Mouse (Mus musculus): ENCODE data around the gene Zbtb33. TPM values are rescaled to one million over a fixed set of nuclear protein-coding genes. Genes with fewer than 3 reads are reported as not detected.
A peak's percentile ranks its signal among the peaks of the same experiment; 100 is the strongest.

Gene Zbtb33
- polyA plus RNA-seq, 1 experiment from 2014 or later, result 24.9 TPM

DNA sequence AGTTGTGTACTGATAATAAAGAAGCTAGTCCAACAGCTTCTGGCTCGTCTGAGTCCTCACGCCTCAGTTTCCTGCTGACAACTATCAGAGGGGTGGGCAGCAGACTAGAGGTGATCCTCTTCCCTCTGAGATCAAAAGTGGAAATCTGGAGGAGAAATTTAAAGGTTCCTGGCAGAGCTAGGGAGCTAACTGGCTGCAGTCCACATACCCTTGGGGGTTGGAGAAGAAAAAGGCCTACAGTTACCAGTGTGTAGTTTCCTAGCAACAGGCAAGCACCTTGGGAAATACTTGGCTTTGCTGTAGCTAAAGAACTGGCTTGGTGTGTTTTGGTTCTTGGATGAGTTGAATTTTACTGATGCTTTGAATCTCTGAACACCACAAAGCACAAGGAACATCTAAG is 12.2 kb downstream of the Zbtb33 start:
- H3K27me3 ChIP-seq, result peaks cover 33% of the 10 kb centered on the region
- DNase-seq (ENCODE audit: low read depth, low spot score) (no peak), ATAC-seq (peak; percentile 51)
- TF ChIP-seq CTCF (IDR thresholded peaks at IDR 0.05), result no peak
- in situ Hi-C loops (cut with MboI; ENCODE audit: low pct_unique_long_range_greater_than_20kb), result no loop called here
- CTCF ChIA-PET, result interaction anchor here (1.5 kb wide), 1 partner anchor 36 kb away, joined by 5 read pairs; no protein-coding TSS in a partner anchor
- POLR2A ChIA-PET, result no interaction called here

DNA sequence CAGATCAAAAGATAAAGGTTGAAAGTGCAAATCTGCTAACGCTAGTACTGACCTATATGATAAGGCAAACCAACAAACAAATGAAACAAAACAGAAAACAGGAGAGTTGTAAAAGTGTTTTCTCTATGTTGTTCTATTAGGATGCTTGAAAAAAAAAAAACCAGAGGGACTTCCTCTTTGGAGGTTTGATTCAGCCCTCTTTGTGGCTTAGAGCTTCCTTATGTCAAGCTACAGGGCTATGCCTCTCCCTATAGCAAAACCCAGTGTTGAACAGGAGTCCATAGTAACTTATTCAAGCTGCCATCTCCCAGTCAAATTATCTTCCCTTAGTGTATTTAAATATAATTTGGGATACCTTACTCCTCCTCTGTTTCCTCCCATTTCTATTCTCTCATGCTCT is 17.8 kb downstream of the Zbtb33 start:
- no peak for TF ChIP-seq CTCF (IDR thresholded peaks at IDR 0.05)
- DNase-seq (ENCODE audit: low read depth, low spot score) (no peak), ATAC-seq (no peak)
- ChIA-PET POLR2A (no interaction called here), CTCF (interaction anchor here (0.8 kb wide), 1 partner anchor 10 kb away, joined by 3 read pairs; no protein-coding TSS in a partner anchor)
- peaks cover 18% of the 10 kb centered on the region for H3K27me3 ChIP-seq
- in situ Hi-C loops (cut with MboI; ENCODE audit: low pct_unique_long_range_greater_than_20kb), result no loop called here

DNA sequence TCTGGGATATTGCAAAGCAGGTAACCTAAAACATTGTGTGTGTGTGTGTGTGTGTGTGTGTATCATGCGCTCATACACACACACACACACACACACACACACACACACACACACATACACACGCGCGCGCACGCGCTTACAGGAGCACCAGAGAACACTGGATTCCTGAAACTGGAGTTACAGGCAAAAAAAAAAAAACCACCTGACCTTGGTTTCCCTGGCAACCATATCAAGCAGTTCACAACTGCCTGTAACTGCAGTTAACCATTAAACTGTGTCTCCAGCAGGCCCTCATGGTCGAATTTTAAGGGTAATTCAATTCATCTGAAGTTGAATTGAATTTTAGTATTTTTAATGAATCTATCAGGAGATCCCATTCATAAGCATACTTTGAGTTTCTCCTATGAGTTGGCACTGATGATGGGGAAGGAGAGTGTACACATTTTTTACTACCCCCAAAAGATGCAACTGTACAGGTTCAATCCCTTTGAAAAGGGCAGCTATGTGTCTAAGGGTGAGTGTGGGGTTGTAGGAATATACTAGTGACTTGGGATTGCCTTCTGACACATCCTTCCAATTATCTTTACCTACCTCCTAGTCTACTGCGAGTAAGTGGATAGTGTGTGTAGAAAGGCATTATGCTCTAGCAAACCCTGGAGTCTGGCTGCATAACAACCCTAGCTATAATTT is 27.5 kb downstream of the Zbtb33 start:
- POLR2A ChIA-PET, result no interaction called here
- DNase-seq (ENCODE audit: low read depth, low spot score) (no peak), ATAC-seq (peak; percentile 26)
- in situ Hi-C loops (cut with MboI; ENCODE audit: low pct_unique_long_range_greater_than_20kb), result no loop called here
- TF ChIP-seq CTCF (IDR thresholded peaks at IDR 0.05), result no peak
- peaks cover 9% of the 10 kb centered on the region for H3K27me3 ChIP-seq
- CTCF ChIA-PET, result interaction anchor here (1.2 kb wide), 1 partner anchor 9 kb away, joined by 3 read pairs; no protein-coding TSS in a partner anchor

DNA sequence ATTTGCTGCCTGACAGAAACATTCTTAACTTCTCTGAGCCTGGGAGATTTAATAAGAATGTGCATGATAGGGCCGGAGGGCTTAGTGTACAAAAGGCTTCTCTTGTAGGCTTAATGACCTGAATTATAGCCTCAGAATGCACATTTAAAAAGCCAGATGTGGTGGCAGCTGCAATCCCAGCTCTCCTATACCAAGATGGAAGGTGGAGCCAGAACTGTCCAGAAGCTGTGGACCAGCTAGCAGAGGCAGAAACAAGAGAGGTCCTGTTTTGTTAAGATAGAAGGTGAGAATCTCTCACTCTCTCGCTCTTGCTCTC is 28.0 kb downstream of the Zbtb33 start:
- in situ Hi-C loops (cut with MboI; ENCODE audit: low pct_unique_long_range_greater_than_20kb), result no loop called here
- DNase-seq (ENCODE audit: low read depth, low spot score), result no peak
- POLR2A ChIA-PET, result no interaction called here
- no peak for TF ChIP-seq CTCF (IDR thresholded peaks at IDR 0.05)
- CTCF ChIA-PET, result interaction anchor here (1.2 kb wide), 1 partner anchor 10 kb away, joined by 3 read pairs; no protein-coding TSS in a partner anchor
- ATAC-seq, result peak; percentile 35
- H3K27me3 ChIP-seq, result peaks cover 8% of the 10 kb centered on the region

DNA sequence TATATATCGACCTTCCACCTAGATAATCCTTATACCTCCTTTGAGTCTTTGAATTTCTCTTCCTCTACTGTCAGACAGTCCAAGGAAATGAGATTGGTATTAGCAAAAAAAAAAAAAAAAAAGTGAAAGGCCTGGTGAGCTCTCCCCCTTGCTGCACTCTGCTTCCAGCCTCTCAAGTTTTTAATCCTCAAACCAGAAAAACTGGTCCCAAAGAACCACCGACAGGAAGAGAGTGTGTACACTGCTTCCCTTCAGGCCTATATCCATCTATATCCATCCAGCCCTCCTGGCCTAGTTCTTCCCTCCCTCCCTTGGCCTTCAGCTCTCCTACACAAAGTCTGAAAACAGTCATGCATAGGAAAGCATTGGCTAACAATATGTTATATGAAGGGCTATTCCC is 33.2 kb downstream of the Zbtb33 start:
- DNase-seq (ENCODE audit: low read depth, low spot score) (no peak), ATAC-seq (no peak)
- H3K27me3 ChIP-seq, result peaks cover 18% of the 10 kb centered on the region
- ChIA-PET CTCF (no interaction called here), POLR2A (no interaction called here)
- in situ Hi-C loops (cut with MboI; ENCODE audit: low pct_unique_long_range_greater_than_20kb), result no loop called here
- no peak for TF ChIP-seq CTCF (IDR thresholded peaks at IDR 0.05)

DNA sequence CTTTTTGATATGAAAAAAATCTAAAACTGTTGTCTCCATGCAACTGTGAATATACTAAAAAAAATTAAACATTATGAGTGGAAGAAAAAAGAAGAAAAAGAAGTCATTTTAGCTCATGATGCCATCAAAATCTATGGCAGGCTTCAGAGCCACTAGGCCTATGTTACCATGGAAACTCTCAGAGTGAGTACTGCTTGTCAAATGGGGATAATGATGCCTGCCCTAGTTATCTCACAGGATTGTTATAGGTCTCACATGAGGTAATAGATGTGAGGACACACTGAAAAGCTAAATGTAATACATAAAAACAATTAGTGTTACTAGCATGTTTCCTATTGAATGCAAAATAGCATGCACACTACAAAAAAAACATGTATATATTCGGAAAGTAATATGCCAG is 40.3 kb downstream of the Zbtb33 start:
- in situ Hi-C loops (cut with MboI; ENCODE audit: low pct_unique_long_range_greater_than_20kb), result no loop called here
- no peak for ATAC-seq
- ChIA-PET CTCF (interaction anchor here (1.6 kb wide), 2 partner anchors 10 to 11 kb away, joined by 3 to 5 read pairs; no protein-coding TSS in a partner anchor), POLR2A (no interaction called here)
- no peak for TF ChIP-seq CTCF (IDR thresholded peaks at IDR 0.05)
- DNase-seq (ENCODE audit: low read depth, low spot score), result no peak
- peaks cover 21% of the 10 kb centered on the region for H3K27me3 ChIP-seq

DNA sequence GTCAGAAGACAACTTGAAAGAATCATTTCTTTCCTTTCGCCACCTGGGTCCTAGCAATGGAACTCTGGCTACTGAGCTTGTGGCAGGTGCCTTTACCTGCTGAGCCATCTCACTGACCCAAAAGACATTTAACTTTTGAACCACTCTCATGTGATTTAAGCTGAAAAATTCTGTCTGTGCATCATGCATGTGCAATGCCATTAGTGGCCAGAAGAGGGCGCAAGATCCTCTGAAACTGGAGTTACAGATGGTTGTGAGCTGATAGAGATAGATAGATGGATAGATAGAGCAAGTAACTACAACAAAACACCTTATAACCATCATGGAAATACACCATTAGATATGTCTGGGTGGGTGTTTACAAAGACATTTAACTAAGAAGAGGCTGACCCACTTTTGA is 48.1 kb downstream of the Zbtb33 start:
- peak; percentile 84 for TF ChIP-seq CTCF (IDR thresholded peaks at IDR 0.05)
- DNase-seq (ENCODE audit: low read depth, low spot score), result no peak
- ChIA-PET POLR2A (interaction anchor here (0.6 to 0.9 kb wide), 2 partner anchors 10 to 194 kb away, joined by 4 read pairs; no protein-coding TSS in a partner anchor), CTCF (interaction anchor here (0.7 to 3.7 kb wide), 14 partner anchors 9 to 240 kb away, joined by 3 to 15 read pairs (median 5); no protein-coding TSS in a partner anchor)
- ATAC-seq, result no peak
- H3K27me3 ChIP-seq, result peaks cover 14% of the 10 kb centered on the region
- in situ Hi-C loops (cut with MboI; ENCODE audit: low pct_unique_long_range_greater_than_20kb), result no loop called here

Other genes with a start within 250 kb of the Zbtb33 start
- not detected for gene Btg1-ps1, start 171.0 kb upstream of the Zbtb33 start, polyA plus RNA-seq (2021)
- not detected for gene Btg1-ps2, start 146.7 kb upstream of the Zbtb33 start, polyA plus RNA-seq (2021)
- gene Rhox10, start 123.3 kb upstream of the Zbtb33 start, polyA plus RNA-seq (2021), result not detected
- not detected for gene Rhox11, start 104.7 kb upstream of the Zbtb33 start, polyA plus RNA-seq (2021)
- not detected for gene Rhox12, start 78.9 kb upstream of the Zbtb33 start, polyA plus RNA-seq (2021)
- gene Rhox13, start 68.6 kb upstream of the Zbtb33 start, polyA plus RNA-seq (2021), result not detected
- 0.01 TPM for gene Tmem255a, start 62.6 kb downstream of the Zbtb33 start, polyA plus RNA-seq (2021)
- gene Atp1b4, start 126.4 kb downstream of the Zbtb33 start, polyA plus RNA-seq (2021), result not detected